Mouse (Mus musculus): ENCODE measurements at regions not wholly inside any gene's neighbourhood (a gene's known extent, or its start where the extent isn't known, plus 50 kb on each side); places are given as distances from the start of the nearest gene placed in this dataset.

DNA sequence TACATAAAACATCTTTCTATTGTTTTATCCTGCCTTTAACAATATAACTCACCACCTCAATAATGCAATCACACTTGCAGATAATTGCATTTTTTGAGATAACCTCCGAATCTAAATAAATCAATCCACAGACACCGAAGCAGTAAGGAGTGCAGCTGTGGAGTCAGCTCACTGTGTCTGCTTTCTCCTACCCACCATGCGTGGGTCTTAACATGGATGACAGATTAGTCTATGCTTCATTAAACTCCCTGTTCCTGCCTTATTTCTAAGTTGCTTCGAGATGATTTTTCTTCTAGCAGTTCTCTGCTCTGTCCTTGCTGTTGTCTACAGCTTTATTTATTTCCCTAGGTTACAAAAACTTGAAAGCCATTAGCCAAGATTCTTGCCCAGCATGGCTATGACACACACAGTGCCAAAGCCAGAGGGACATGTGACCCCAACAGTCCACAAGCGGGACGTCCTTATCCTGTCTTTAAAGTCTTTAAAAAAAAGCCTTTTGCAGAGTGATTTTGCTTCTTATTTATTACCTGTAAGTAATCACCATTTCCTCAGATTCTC is 337.9 kb downstream of the Pax1 start:
- DNase-seq (ENCODE audit: low spot score) = no peak

DNA sequence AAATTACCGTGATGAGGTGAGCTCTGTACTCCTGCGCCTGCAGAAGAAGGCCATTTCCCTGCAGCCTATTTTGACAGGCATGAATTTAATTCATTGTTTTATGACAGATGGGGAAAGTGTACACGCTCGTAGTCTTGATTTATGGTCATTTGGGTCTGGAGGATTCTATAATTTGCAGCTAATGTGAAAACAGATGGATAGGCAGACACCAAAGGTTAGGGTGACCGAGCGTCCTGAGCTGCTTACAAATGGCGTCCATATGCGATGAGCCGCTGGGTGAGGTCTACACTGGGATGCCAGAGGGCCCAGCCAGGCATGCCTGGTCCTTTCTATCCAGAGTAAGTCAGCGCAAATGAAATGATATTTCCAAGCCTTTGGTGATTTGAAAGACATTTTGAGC is 330.2 kb downstream of the Pax1 start:
- DNase-seq (ENCODE audit: low spot score) = no peak

- DNase-seq (ENCODE audit: low spot score) = no peak
These were observed 328.9 kb downstream of the Pax1 start for GRCm38 (mm10) chr2:147690506-147691208.

- no peak for DNase-seq (ENCODE audit: low spot score)
These were observed 327.0 kb downstream of the Pax1 start for GRCm38 (mm10) chr2:147688742-147689141.

DNA sequence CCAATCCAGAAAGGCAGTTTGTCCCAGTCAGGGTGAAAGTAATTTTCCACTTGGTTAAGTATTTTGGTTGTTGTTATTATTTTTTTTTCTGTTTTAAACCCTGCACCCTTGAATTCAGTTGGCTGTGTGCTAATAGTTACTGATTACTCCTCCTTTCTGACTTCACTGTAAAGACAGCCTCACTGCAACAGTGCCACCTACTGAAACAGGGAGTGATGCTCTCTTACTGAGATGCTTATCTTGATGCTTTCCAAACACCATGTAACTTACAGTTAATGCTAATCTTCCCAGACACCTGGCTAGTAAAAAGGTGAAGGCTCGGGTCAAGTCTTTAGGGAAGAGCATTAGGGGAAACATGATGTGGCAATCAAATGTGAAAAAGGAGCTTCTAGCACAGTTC is 294.9 kb downstream of the Pax1 start:
- no peak for DNase-seq (ENCODE audit: low spot score)

DNA sequence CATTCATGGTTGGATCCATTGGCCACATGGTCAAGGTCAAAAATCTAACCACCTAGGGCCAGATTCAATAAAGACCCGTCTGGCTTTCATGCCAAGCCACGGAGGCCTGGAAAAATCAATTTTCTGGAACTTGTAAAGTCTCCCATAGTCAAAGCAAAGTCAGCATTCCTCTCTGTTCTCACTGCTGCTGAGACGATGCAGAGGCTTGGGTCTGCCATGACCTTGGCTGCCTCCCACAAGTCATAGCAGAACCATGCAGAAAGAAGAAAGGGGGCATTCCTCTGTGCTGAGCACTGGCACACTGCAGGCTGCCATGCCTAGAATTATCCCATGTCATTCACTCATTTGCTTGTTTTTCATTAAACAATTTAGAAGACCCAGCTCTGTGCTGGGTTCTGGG is 288.5 kb downstream of the Pax1 start:
- no peak for DNase-seq (ENCODE audit: low spot score)

DNA sequence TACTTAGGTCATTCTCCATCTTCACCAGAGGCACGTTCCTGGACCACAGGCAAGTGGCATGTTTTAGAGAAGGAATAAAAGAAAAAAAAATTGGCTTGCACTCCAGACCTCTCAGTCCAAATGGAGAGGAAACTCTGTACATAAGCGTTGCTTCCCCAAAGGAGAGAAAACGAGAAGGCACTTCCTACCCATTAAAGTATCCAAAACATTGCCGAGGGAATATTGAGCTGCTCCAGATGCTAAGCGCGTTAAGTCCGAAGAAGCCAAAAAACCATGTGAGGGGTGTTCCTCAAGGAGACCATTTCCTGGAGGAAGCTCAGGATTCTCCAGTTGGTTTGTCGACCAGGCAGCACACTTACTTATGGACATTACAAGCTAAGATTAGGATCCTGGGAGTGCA is 286.2 kb downstream of the Pax1 start:
- no peak for DNase-seq (ENCODE audit: low spot score)

GRCm38 (mm10) chr2:147647506-147647905 is 285.8 kb downstream of the Pax1 start:
- no peak for DNase-seq (ENCODE audit: low spot score)

GRCm38 (mm10) chr2:147637882-147638281 is 276.2 kb downstream of the Pax1 start:
- DNase-seq (ENCODE audit: low spot score) = no peak

GRCm38 (mm10) chr2:147632737-147633136 is 271.0 kb downstream of the Pax1 start:
- DNase-seq (ENCODE audit: low spot score) = no peak

- no peak for DNase-seq (ENCODE audit: low spot score)
These were observed 268.0 kb downstream of the Pax1 start for GRCm38 (mm10) chr2:147629716-147630115.

DNA sequence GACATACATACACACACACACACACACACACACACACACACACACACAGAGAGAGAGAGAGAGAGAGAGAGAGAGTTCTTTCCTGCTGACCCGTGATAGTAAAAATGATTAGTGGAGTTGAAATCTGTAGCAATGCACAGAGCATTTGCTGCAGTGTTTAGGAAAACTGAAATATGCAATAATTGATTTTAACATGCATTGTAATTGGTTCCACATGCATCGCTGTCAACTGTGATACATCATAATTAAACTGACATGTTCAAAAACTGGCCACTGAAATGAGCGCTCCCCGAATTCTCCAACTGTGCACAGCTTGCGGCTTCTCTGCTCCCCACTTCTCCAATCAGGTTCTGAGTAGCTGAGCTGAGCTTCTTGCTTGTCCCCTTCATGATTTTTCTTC is 265.4 kb downstream of the Pax1 start:
- DNase-seq (ENCODE audit: low spot score) = no peak

DNA sequence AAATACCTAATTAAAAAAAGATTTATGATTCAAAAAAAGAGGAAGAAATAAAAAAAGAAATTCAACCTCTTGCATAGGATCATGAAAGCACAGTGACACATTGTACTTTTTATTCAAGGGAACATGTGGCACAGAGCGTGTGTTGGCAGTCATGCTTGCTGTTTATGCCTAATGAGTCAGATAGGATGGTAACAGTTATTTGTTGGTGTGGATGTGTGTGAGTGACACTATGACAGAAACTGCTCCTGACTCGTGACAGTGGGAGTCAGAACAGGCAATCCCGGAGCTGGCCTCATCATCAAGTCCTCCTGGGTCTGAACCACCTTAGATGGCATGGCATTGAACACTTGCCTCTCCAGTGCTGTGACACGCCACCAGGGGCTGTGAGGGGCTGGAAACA is 261.4 kb downstream of the Pax1 start:
- DNase-seq (ENCODE audit: low spot score) = no peak

DNA sequence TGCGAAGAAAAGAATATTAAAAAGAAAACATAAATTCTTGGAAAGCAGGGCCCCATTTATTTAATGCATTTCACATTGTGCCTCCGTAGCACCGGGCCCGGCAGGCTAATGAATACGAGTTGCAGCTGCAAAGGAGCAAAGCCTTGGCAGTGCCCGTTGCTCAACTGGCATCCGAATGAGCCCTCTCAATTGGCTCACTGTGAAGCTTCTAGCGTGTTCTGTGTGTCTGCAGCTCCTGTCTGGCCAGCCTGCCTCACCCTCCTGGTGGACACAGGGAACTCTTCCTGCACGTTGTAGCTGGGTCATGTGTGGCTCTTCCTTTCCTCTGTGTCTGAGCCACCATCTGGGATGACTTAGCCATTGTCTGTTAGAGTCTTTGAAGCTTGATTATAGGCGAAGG is 256.1 kb downstream of the Pax1 start:
- no peak for DNase-seq (ENCODE audit: low spot score)

DNA sequence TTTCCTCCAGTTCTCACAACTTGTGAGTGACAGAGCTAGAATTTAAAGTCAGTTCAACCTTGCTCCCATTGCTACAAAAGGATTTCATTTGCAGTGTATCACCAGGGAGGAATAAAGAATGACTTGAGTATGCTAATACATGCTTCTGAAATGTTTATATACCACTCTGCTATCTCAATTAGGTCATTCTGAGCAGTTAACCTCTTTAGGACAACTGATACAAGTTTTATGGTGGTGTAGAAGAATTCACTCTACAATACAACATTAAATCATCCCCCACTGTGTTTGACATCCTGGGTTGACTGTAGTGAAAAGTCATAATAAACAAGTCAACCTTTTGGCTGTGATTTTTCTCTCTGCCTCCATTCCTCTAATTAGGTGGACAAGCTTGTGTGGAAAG is 248.6 kb downstream of the Pax1 start:
- DNase-seq (ENCODE audit: low spot score) = no peak

DNA sequence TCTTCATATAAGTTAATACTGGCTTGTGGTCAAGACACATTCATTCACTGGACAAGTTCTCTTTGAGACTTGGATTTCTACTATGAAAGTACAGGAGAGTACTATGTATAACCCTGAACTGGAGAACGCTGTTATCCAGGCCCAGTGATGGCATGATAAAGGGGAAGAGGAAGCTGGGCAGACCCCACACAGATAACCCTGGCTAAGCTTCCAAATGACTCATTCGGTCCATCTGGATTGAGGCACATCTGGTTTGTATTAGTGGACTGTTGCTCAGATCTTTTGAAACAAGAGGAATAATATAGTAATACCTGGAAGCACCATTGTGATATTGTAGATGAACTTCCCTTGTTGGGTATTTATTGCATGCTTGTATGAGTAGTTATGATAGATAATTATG is 239.9 kb downstream of the Pax1 start:
- DNase-seq (ENCODE audit: low spot score) = no peak

DNA sequence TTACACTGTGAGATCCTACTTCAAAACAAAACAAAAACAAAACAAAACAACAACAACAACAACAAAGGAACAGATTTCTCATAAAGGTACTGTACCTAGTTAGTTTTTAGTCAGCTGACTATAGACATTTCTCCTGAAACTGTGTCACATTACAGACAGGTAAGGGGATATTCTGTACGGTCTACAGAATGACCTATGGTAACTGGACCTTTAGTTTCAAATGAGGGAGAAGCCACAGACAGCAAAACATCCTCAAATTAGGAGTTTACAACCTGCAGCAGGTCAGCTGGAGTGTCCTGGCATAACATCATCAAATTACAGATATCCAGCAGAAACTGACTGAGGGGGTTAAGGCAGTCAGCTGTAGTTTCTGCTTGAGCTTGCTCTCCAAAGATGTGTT is 210.7 kb downstream of the Pax1 start:
- no peak for DNase-seq (ENCODE audit: low spot score)

DNA sequence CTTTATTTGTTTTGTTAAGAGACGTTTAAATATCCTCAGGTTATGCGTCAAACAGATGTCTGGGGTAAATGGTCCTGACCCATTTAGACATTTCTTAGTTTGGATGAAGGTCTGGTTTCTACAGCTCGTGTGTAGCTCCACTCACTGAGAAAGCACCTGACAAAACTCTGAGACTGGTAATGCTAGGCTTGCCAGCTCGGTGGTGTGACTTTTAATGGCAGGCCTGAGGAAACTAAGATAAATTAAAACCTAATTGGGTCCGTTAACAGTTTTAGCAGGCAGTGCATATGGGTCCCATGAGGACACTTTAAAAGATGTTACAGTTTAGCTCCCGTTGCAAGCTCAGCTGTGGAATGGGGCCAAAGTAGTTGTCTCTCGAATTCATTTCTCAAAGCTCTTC is 199.5 kb downstream of the Pax1 start:
- DNase-seq (ENCODE audit: low spot score) = no peak

DNA sequence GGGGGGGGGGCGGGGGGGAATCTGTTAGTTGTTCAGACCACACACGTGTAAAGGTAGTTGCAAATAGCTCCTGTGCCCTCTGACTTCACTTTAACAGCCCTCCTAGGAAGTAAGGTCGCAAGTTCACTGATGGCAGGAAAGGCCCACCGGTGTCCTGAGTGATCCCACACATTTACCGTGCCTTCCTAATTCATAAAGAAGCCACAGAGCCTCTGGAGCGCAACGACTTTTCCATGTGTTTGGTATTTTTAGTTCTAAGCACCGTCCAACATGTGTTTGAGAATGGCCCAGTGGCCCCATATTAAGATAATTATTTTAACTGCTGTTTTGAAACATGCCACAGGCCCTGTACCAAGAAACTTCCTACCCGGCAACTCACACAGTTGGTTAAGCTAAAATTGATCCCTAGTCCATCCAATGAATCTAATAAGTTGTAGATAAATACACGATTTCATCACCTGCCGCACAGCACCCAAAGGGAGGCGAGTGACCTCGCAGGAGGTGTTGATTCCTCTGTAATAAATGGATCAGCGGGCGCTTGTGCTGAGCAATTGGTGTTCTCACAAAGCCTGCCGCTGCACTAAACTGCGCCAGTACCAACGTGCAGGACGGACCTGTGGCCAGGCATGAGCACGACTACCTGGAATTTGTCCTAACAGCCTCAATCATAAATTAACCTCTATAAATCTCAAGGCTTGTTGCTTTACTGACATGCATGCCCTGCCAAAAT is 198.9 kb downstream of the Pax1 start:
- DNase-seq (ENCODE audit: low spot score) = no peak

- DNase-seq (ENCODE audit: low spot score) = no peak
These were observed 167.4 kb downstream of the Pax1 start for GRCm38 (mm10) chr2:147529161-147529560.

DNA sequence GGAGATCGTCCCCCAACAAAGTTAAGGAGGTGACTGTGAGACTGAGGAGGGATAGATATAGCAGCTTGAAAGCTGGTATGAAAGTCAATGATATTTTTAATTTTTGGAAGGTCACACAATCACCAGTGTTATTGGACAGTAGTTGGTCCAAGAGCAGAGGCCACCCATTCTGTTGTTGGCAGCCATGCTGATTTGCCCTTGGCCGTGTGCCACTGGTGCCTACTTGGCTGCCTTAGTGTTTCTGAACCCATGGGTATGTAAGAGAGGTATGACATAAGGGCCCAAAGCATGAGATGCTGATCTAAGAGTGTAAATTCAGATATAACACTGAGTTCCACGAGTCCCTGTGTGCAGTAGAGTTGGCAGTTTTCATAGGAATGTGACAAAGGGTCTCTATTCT is 153.7 kb downstream of the Pax1 start:
- no peak for DNase-seq (ENCODE audit: low spot score)

DNA sequence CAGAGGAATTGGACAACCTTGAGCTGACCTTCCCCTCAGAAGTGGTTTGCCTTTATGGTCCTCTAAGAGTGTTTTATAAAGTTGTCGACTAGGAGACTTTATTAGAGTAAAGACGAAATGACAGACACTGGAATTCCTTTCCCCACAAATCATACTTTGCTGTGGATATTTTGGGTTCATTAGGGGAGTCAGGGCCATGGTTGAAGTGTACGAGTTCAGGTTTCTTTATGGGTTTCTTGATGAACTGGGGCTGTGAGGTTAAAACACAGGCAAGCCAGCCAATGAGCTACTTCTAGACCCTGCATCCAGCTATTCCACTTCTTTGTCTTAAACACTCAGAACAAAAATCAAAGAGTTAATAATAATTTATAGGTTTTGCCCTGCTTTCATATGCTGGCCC is 153.0 kb downstream of the Pax1 start:
- DNase-seq (ENCODE audit: low spot score) = no peak

DNA sequence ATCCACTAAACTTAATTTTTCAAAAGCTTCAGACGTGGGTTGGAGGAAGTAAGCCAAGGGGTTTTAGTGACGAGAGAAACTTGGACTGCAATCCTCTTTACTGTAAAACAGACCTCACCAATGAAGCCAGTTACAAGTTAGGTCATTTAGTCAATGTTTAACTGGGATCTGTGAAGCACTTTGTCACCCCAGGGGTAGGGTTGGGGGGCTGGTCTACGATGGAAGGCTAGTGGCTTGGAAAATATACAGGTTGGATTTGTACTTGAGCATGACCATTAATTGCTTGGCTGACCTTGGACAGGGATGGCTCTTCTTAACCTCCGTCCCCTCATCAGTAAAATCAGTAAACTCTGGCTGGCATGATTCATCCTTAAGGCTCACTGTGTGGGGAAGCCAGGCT is 142.2 kb downstream of the Pax1 start:
- no peak for DNase-seq (ENCODE audit: low spot score)

DNA sequence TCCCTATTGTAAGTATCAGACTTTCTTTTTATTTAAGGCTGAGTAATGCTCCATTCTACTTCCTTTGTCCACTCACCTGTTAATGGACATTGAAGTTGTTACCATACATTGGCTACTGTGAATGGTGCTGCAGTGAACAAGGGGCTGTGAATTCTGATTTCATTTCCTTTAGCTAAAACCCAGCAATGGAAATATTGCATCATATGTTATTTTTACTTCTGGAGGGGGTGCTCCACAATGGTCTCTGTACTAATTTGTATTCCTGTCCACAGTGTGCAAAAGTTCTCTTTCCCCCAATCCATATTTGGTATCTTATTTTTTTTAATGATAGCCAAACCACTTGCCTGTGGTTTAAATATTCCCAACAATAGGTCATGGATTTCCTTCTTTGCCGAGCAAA is 137.0 kb downstream of the Pax1 start:
- DNase-seq (ENCODE audit: low spot score) = no peak

Measured in ovary, postnatal 10 days (tissue).